In genomic region chr2:63513554-63514226, GRCm38 (mm10) we compare ENCODE assay signal across 12 mouse cellular contexts.
DNase-seq lines count a peak whose midpoint lies in the region; ATAC-seq and TF ChIP-seq lines count a peak whose summit lies in the region.
"Had no signal": no experiment of that assay in that cellular context is flagged by ENCODE, and none has a peak within 500 bp of the region (broad histone marks: within the 10 kb centered on the region; RNA-seq: fewer than 3 reads in every experiment).

No protein-coding gene starts in this region.

- no peak overlapping the region for H3K9ac ChIP-seq in forebrain, embryonic 12.5 days
- H3K9ac ChIP-seq in forebrain, embryonic 15.5 days (replicated peaks), result no peak overlapping the region
- no peak overlapping the region for H3K9ac ChIP-seq in ES-E14 (ENCODE audit: insufficient read depth, low read depth, low read length, poor library complexity, severe bottlenecking)
- H3K9ac ChIP-seq: liver, embryonic 13.5 days; neural tube, embryonic 13.5 days had no signal

- H3K9me3 ChIP-seq in forebrain, embryonic 12.5 days, result no peaks in the 10 kb centered on the region
- H3K9me3 ChIP-seq in forebrain, embryonic 15.5 days, result no peaks in the 10 kb centered on the region
- no peaks in the 10 kb centered on the region for H3K9me3 ChIP-seq in ES-E14 (ENCODE audit: control insufficient read depth, insufficient read depth, low read depth, low read length)
- H3K9me3 ChIP-seq: liver, embryonic 13.5 days; neural tube, embryonic 13.5 days had no signal

- intact Hi-C loops in left cerebral cortex, postnatal 25 days (cut with DNase I), result loop anchor here (2.0 to 10.0 kb wide), 4 partner anchors 944 to 1434 kb away; no protein-coding TSS in a partner anchor
- intact Hi-C loops in left cerebral cortex, postnatal 36 days (cut with DNase I), result loop anchor here (2.0 to 10.0 kb wide), 2 partner anchors 941 to 1339 kb away; no protein-coding TSS in a partner anchor

- 0 out of 2 replicates have a peak, but pooled peaks have one; percentile 49 for ATAC-seq in forebrain, embryonic 12.5 days (ENCODE audit: low FRiP score)
- ATAC-seq in forebrain, embryonic 15.5 days (replicated peaks), result no peak
- no peak for ATAC-seq in megakaryocyte, adult 5-6 weeks (ENCODE audit: poor library complexity, severe bottlenecking)

- no peaks in the 10 kb centered on the region for H3K4me1 ChIP-seq in forebrain, embryonic 12.5 days
- H3K4me1 ChIP-seq in forebrain, embryonic 15.5 days, result no peaks in the 10 kb centered on the region
- no peaks in the 10 kb centered on the region for H3K4me1 ChIP-seq in ES-E14 (ENCODE audit: control insufficient read depth in 2 of 2, insufficient read depth in 2 of 2, low read length in 2 of 2, poor library complexity in 1 of 2)
- H3K4me1 ChIP-seq: liver, embryonic 13.5 days; neural tube, embryonic 13.5 days had no signal

- no peaks in the 10 kb centered on the region for H3K27me3 ChIP-seq in forebrain, embryonic 12.5 days
- H3K27me3 ChIP-seq in forebrain, embryonic 15.5 days, result no peaks in the 10 kb centered on the region
- H3K27me3 ChIP-seq: liver, embryonic 13.5 days; neural tube, embryonic 13.5 days had no signal

- WGBS in forebrain, embryonic 12.5 days, result 65% methylated on average over 1 of the region's 1 CpGs
- 60% methylated on average over 1 of the region's 1 CpGs for WGBS in forebrain, embryonic 15.5 days

- in situ Hi-C loops in ES-E14 (cut with MboI; ENCODE audit: low sequenced_read_pairs in 2 of 2, unreplicated experiment in 2 of 2), result loop anchor here (25.0 kb wide), 1 partner anchor 949 kb away; no protein-coding TSS in a partner anchor

- H3K4me3 ChIP-seq in forebrain, embryonic 12.5 days (replicated peaks), result no peak overlapping the region
- no peak overlapping the region for H3K4me3 ChIP-seq in forebrain, embryonic 15.5 days
- H3K4me3 ChIP-seq in ES-E14 (ENCODE audit: insufficient read depth in 1 of 2, low read depth in 1 of 2, low read length in 2 of 2, poor library complexity in 1 of 2, severe bottlenecking in 1 of 2), result no peak overlapping the region
- H3K4me3 ChIP-seq: liver, embryonic 13.5 days; neural tube, embryonic 13.5 days had no signal

- no peak overlapping the region for H3K27ac ChIP-seq in forebrain, embryonic 12.5 days
- H3K27ac ChIP-seq in forebrain, embryonic 15.5 days (replicated peaks), result no peak overlapping the region
- H3K27ac ChIP-seq in ES-E14 (ENCODE audit: insufficient read depth, low read depth, low read length, poor library complexity, severe bottlenecking), result no peak overlapping the region
- H3K27ac ChIP-seq: liver, embryonic 13.5 days; neural tube, embryonic 13.5 days had no signal

- peak; percentile 14 to 18 for DNase-seq in left cerebral cortex, postnatal 25 days (ENCODE audit: low spot score in 2 of 2)
- DNase-seq in left cerebral cortex, postnatal 36 days (ENCODE audit: low spot score in 2 of 2), result no peak
- DNase-seq in ES-E14 (ENCODE audit: low read depth, low spot score), result peak; percentile 17
- peak; percentile 4 for DNase-seq in fibroblast of lung, adult 2 months (ENCODE audit: low read depth)
- DNase-seq in thymus, postnatal 10 days (ENCODE audit: low spot score in 2 of 2), result no peak
- DNase-seq: cerebellum, adult 18-20 months; kidney, adult 8-10 months; liver, embryonic 13.5 days had no signal

- H3K4me2 ChIP-seq in forebrain, embryonic 12.5 days, result no peak overlapping the region
- H3K4me2 ChIP-seq in forebrain, embryonic 15.5 days (replicated peaks), result no peak overlapping the region
- H3K4me2 ChIP-seq: liver, embryonic 13.5 days; neural tube, embryonic 13.5 days had no signal

- H3K36me3 ChIP-seq in forebrain, embryonic 12.5 days (replicated peaks), result no peaks in the 10 kb centered on the region
- H3K36me3 ChIP-seq in forebrain, embryonic 15.5 days, result no peaks in the 10 kb centered on the region
- no peaks in the 10 kb centered on the region for H3K36me3 ChIP-seq in ES-E14 (ENCODE audit: control insufficient read depth, insufficient read depth, low read length, poor library complexity, severe bottlenecking)
- H3K36me3 ChIP-seq: liver, embryonic 13.5 days; neural tube, embryonic 13.5 days had no signal

TF ChIP-seq in ES-E14, 5 proteins besides CTCF, POLR2A, EP300 and RAD21:
- TF ChIP-seq ZC3H11A (IDR thresholded peaks at IDR 0.05; ENCODE audit: borderline replicate concordance, low read depth, low read length) (no peak), HCFC1 (IDR thresholded peaks at IDR 0.05; ENCODE audit: borderline replicate concordance, insufficient read depth, low read length) (no peak), ZNF384 (IDR thresholded peaks at IDR 0.05; ENCODE audit: low read depth, low read length) (no peak), CHD2 (IDR thresholded peaks at IDR 0.05; ENCODE audit: low read depth, low read length) (no peak), MAFK (IDR thresholded peaks at IDR 0.05; ENCODE audit: insufficient read depth, low read depth, low read length) (no peak)

Comparison
In these comparisons a context has a peak if more than half of its experiments do, and no peak if none do; other contexts are left out.
1. DNase-seq: peak in left cerebral cortex, postnatal 25 days (2 of 2), ES-E14 (single experiment) and fibroblast of lung, adult 2 months (single experiment); none in left cerebral cortex, postnatal 36 days (0 of 2) and thymus, postnatal 10 days (0 of 2).